ENCODE assay signal across 8 mouse cellular contexts in the genomic region with DNA sequence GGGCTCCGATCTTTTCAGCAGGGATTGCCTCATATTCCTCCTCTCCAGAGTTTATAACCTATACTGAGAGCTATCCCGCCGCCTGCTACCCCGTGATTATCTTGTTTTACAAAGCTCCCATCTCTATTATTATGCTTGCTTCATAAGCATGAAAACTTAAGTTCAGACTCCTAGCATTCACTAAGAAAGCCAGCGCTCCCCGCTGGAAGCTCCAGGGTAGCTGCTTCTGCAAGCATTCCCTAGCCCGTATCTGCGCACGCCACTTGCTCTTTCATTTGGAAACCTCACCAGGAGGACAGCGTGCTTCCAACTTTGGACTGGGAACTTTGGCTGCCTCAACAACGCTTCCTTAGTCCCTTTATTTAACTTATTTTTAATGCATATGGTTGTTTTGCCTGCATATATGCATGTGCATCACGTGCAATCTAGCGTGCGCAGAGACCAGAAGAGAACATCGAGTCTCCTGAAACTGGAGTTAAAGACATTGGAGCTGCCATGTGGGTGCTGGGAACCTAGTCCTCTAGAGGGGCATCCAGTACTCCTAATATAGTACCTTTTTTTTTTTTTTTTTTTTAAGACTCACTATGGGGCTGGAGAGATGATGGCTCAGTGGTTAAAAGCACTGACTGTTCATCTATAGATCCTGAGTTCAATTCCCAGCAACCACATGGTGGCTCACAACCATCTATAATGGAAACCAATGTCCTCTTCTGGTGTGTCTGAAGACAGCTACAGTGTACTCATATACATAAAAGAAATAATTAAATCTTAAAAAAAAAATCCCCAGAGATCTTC. TPM values are rescaled to one million over a fixed set of nuclear protein-coding genes. Genes with fewer than 3 reads are reported as not detected.
DNase-seq lines count a peak whose midpoint lies in the region; ATAC-seq lines count a peak whose summit lies in the region.

No protein-coding gene starts in this region.

- peak; percentile 18 to 53 for DNase-seq in frontal cortex, adult 2 months (ENCODE audit: extremely low spot score in 1 of 2, low spot score in 1 of 2)
- peak; percentile 18 to 40 for DNase-seq in cerebellum, postnatal 36 days
- peak; percentile 38 for DNase-seq in gastrocnemius, postnatal 14 days
- peak; percentile 36 for DNase-seq in left cerebral cortex, postnatal 4 days
- peak; percentile 9 to 27 for DNase-seq in spleen, postnatal 36 days (ENCODE audit: low spot score in 2 of 2)

- ATAC-seq in frontal cortex, adult (ENCODE audit: low TSS enrichment), result no peak
- peak; percentile 1 for ATAC-seq in inflammation-experienced regulatory T-cells, adult 6 months
- ATAC-seq in megakaryocyte progenitor cell, adult 5-6 weeks (replicated peaks; ENCODE audit: poor library complexity), result peak; percentile 18

- intact Hi-C loops in gastrocnemius, postnatal 14 days (cut with DNase I; ENCODE audit: low total_unique reads), result no loop called here
- intact Hi-C loops in left cerebral cortex, postnatal 4 days (cut with DNase I), result no loop called here

RNA-seq across cellular contexts. Expression of a gene that starts 1.7 kb away (rescaled TPM):
- 1.4 and 3.8 TPM in 2 replicates for polyA plus RNA-seq in frontal cortex, adult 2 months (2012; rRNA removed)
- under 1 TPM; 0.72 to 0.73 TPM for total RNA-seq in gastrocnemius, postnatal 14 days (2021)
- 1 to 10 TPM; 3.2 to 7.6 (median 6.6) TPM for polyA plus RNA-seq in inflammation-experienced regulatory T-cells, adult 6 months (2017; shearing (Covaris generic))
- 1 to 10 TPM in 1 of 2 experiments, under 1 TPM in 1; 0.91 to 1.6 TPM for total RNA-seq in left cerebral cortex, postnatal 4 days (2021)
- total RNA-seq in megakaryocyte progenitor cell, adult 5-6 weeks (2015), result 2.0 and 4.2 TPM in 2 replicates
- 1.0 and 4.8 TPM in 2 replicates for total RNA-seq in megakaryocyte progenitor cell, adult 5-6 weeks (2017)

RNA-seq across cellular contexts. Expression of a gene that starts 38.4 kb away (rescaled TPM):
- 206 and 256 TPM in 2 replicates for polyA plus RNA-seq in frontal cortex, adult 2 months (2012; rRNA removed)
- 100 to 1,000 TPM; 692 to 793 TPM for total RNA-seq in gastrocnemius, postnatal 14 days (2021)
- 100 to 1,000 TPM; 115 to 153 (median 125) TPM for polyA plus RNA-seq in inflammation-experienced regulatory T-cells, adult 6 months (2017; shearing (Covaris generic))
- total RNA-seq in left cerebral cortex, postnatal 4 days (2021), result 100 to 1,000 TPM; 200 to 212 TPM
- total RNA-seq in megakaryocyte progenitor cell, adult 5-6 weeks (2015), result 154 and 160 TPM in 2 replicates
- total RNA-seq in megakaryocyte progenitor cell, adult 5-6 weeks (2017), result 63.2 and 69.4 TPM in 2 replicates

RNA-seq across cellular contexts. Expression of a gene that starts 38.5 kb away (rescaled TPM):
- polyA plus RNA-seq in frontal cortex, adult 2 months (2012; rRNA removed), result 1.4 and 2.2 TPM in 2 replicates
- total RNA-seq in gastrocnemius, postnatal 14 days (2021), result 100 to 1,000 TPM; 117 to 734 TPM
- polyA plus RNA-seq in inflammation-experienced regulatory T-cells, adult 6 months (2017; shearing (Covaris generic)), result not detected
- not detected for total RNA-seq in left cerebral cortex, postnatal 4 days (2021)
- total RNA-seq in megakaryocyte progenitor cell, adult 5-6 weeks (2015), result not detected in 2 replicates
- total RNA-seq in megakaryocyte progenitor cell, adult 5-6 weeks (2017), result not detected in 2 replicates

RNA-seq across cellular contexts. Expression of a gene that starts 47.2 kb away (rescaled TPM):
- polyA plus RNA-seq in frontal cortex, adult 2 months (2012; rRNA removed), result 14.6 and 21.5 TPM in 2 replicates
- 1 to 10 TPM; 7.0 to 7.4 TPM for total RNA-seq in gastrocnemius, postnatal 14 days (2021)
- 1 to 10 TPM in 1 of 3 experiments, under 1 TPM in 1, not detected in 1; 0.98 to 1.5 TPM for polyA plus RNA-seq in inflammation-experienced regulatory T-cells, adult 6 months (2017; shearing (Covaris generic))
- 1 to 10 TPM; 6.7 to 7.0 TPM for total RNA-seq in left cerebral cortex, postnatal 4 days (2021)
- 384 and 416 TPM in 2 replicates for total RNA-seq in megakaryocyte progenitor cell, adult 5-6 weeks (2015)
- 406 and 474 TPM in 2 replicates for total RNA-seq in megakaryocyte progenitor cell, adult 5-6 weeks (2017)

Comparison
In these comparisons a context has a peak if more than half of its experiments do, and no peak if none do; other contexts are left out.
1. RNA of a gene that starts 38.5 kb away (total RNA-seq): 117 to 734 TPM in gastrocnemius, postnatal 14 days; not detected in left cerebral cortex, postnatal 4 days and not detected in megakaryocyte progenitor cell, adult 5-6 weeks; every median in the first group is over 10 times any median in the second.
2. Peak in every context shown above with its lines, with median percentiles within 50 percentile points of each other: DNase-seq.